Mouse (Mus musculus) heart, postnatal 36 days (tissue): ENCODE results near the gene Tmsb15b2. TPM values are rescaled to one million over a fixed set of nuclear protein-coding genes. Genes with fewer than 3 reads are reported as not detected.

ENCODE experiments used
- total RNA-seq, 2 experiments: library from RNA; stranded (reverse); gene quantifications; 2 replicates each; pipeline ENCODE4 v1.2.3; 2021

Tmsb15b2 gene
- total RNA-seq, 2 experiments from 2014 or later: 2.9 TPM; not detected in 1

Other genes with a start within 250 kb of the Tmsb15b2 start
- gene Morf4l2, start 231.8 kb downstream of the Tmsb15b2 start, total RNA-seq: 10 to 100 TPM; 89.8 to 91.8 TPM
- not detected for gene Glra4, start 195.4 kb downstream of the Tmsb15b2 start, total RNA-seq
- 1 to 10 TPM; 4.1 to 4.4 TPM for gene Plp1, start 152.8 kb downstream of the Tmsb15b2 start, total RNA-seq
- gene Rab9b, start 106.7 kb downstream of the Tmsb15b2 start, total RNA-seq: under 1 TPM; 0.08 to 0.19 TPM
- not detected for gene H2bfm, start 48.2 kb downstream of the Tmsb15b2 start, total RNA-seq
- gene Tmsb15l, start 1.4 kb upstream of the Tmsb15b2 start, total RNA-seq: under 1 TPM in 1 of 2 experiments, not detected in 1; 0.68 TPM
- gene Tmsb15b1, start 1.4 kb upstream of the Tmsb15b2 start, total RNA-seq: not detected
- gene Zcchc18, start 17.7 kb upstream of the Tmsb15b2 start, total RNA-seq: not detected
- 1 to 10 TPM; 3.1 to 3.5 TPM for gene Slc25a53, start 62.8 kb upstream of the Tmsb15b2 start, total RNA-seq
- gene Fam199x, start 74.1 kb upstream of the Tmsb15b2 start, total RNA-seq: 1 to 10 TPM; 3.9 to 4.3 TPM
- gene Esx1, start 146.6 kb upstream of the Tmsb15b2 start, total RNA-seq: not detected